Mouse (Mus musculus): Measurements from ENCODE around the gene Mrpl12.

DNA sequence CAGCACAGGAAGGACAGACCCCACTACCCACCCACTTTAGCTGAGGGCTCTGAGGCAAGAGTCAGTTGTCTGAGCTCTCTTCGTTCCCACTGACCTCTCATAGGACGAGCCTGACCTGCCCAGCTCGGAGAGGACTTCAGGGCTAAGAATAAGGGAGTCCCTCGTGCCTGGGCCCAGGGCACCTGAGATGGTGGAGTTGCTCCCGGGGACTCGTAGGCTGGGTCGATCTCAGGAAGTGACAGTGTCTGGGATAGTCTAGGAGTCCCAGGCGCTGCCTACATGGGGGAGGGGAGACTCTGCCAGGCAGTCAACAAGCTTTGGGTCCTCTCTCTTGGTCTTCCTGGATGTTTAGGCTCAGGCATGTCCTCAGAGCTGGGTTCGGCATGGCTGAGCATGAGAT, 36.1 kb downstream of the Mrpl12 start:
- no peak for TF ChIP-seq CTCF (IDR thresholded peaks at IDR 0.05; ENCODE audit: borderline replicate concordance, insufficient read depth, low read depth, low read length)
- TF ChIP-seq POLR2A (IDR thresholded peaks at IDR 0.05; ENCODE audit: borderline replicate concordance, insufficient read depth, low read length): no peak

Data from cerebellum, adult 2 months (tissue).